Mouse (Mus musculus): ENCODE measurements at regions not wholly inside any gene's neighbourhood (a gene's known extent, or its start where the extent isn't known, plus 50 kb on each side); places are given as distances from the start of the nearest gene placed in this dataset.
A peak's percentile ranks its signal among the peaks of the same experiment; 100 is the strongest.
"Not testable (repeated sequence)": the region's sequence is repeated elsewhere in the genome, so short reads cannot be mapped to it uniquely, and the experiment has no call there.

DNA sequence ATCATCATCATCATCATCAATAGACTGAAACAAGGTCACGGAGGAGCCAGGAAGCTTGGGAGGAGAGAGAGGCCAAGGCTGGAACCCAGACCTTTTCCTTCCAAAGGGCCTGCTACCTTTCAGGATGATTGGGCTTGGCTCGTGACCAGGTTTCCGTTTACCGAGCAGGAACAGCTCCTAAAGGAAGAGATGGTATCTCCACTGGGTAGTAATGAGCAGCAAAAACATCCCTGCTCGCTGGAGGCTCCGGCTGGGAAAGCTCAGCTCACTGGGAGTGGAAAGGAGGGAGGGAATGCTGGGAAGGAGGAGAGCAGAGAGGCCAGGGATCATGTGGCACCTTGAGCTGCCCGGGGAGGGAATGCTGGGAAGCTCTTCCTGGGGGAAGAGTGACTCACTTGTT, 82.8 kb upstream of the Fam174b start:
- WGBS, result 32% methylated on average over 7 of the region's 7 CpGs
- Histone ChIP-seq H3K4me3 (replicated peaks; ENCODE audit: extremely low read depth, low read depth, low read length) (no peak overlapping the region), H3K4me1 (ENCODE audit: control insufficient read depth, insufficient read depth, low read length) (no peaks in the 10 kb centered on the region)
- no peak for DNase-seq
- TF ChIP-seq POLR2A (IDR thresholded peaks at IDR 0.05; ENCODE audit: borderline replicate concordance, extremely low read depth, low read depth, low read length) (no peak), CTCF (IDR thresholded peaks at IDR 0.05; ENCODE audit: insufficient read depth, low read length) (no peak)

- DNase-seq; H3K4me3 ChIP-seq (replicated peaks; ENCODE audit: extremely low read depth, low read depth, low read length); H3K4me1 ChIP-seq (ENCODE audit: control insufficient read depth, insufficient read depth, low read length): not testable (repeated sequence)
- 93% methylated on average over 16 of the region's 16 CpGs for WGBS
Observed at GRCm38 (mm10) chr7:73656424-73656795, 83.7 kb upstream of the Fam174b start.

DNA sequence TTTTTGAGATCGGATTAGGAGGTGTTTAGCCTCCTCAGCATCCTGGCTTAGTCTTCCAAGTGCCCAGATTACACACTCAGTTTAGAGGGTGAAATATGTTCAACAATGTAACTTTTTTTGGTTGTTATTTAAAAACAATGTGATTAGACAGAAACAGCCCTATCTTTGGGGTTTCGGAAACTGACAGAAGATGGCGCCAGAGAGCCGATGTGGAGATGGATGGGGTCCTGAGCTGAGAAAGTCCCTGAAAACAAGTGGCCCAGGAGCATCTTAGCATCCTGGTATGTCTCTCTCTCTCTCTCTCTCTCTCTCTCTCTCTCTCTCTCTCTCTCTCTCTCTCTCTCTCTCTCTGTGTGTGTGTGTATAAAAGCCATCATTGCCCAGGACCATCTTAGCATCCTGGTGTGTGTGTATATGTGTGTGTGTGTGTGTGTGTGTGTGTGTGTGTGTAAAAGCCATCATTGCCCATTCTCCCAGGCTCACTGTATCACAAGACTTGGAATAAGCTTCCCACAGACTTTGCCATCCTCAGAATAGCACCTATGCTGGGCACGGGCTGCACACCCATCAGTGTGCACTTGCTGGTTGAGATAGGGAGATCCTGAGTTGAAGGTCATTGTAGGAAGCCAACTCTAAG, 84.2 kb upstream of the Fam174b start:
- WGBS, result 20% methylated on average over 5 of the region's 5 CpGs
- peak; percentile 62 for DNase-seq
- no peak overlapping the region for H3K4me3 ChIP-seq (replicated peaks; ENCODE audit: extremely low read depth, low read depth, low read length)

DNA sequence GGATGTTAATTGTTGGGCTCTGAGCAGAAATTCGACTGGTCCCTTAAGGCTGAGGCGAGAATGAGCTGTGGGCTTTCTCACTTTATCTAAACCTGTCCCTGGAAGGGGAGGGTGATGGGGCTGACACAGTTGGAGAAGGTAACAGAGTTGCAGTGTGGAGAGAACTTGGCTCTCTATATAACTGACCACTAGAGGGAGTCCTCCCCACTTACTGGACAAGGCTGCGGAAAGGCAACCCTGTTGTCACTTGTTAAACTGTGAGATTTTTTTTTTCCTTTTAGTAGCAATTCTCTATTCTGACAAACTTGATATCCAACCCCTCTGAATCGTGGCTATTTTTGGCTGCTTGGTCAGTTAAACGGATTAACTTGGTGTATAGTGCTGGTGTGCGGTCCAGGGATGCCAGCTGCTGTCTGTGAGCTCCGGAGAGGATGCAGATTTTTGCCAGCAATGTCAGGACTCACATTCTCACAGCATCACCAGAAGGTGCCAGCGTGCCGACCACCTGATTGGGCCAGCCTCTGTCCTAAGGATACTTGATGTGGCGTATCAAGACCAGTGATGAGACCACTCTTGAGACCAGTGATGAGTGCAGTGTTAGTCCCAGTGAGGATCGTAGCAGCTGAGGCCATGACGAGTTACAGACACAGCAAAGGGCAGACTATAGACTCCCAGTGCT, 85.8 kb upstream of the Fam174b start:
- Histone ChIP-seq H3K4me3 (replicated peaks; ENCODE audit: extremely low read depth, low read depth, low read length) (no peak overlapping the region), H3K4me1 (ENCODE audit: control insufficient read depth, insufficient read depth, low read length) (no peaks in the 10 kb centered on the region)
- WGBS, result 33% methylated on average over 12 of the region's 12 CpGs
- no peak for TF ChIP-seq POLR2A (IDR thresholded peaks at IDR 0.05; ENCODE audit: borderline replicate concordance, extremely low read depth, low read depth, low read length)
- TF ChIP-seq CTCF (IDR thresholded peaks at IDR 0.05; ENCODE audit: insufficient read depth, low read length), result peak; percentile 62
- peak; percentile 20 for DNase-seq

More for the DNA sequence above, 84.2 kb upstream of the Fam174b start:
- TF ChIP-seq POLR2A (IDR thresholded peaks at IDR 0.05; ENCODE audit: borderline replicate concordance, extremely low read depth, low read depth, low read length) (no peak), CTCF (IDR thresholded peaks at IDR 0.05; ENCODE audit: insufficient read depth, low read length) (peak; percentile 76)
- no peaks in the 10 kb centered on the region for H3K4me1 ChIP-seq (ENCODE audit: control insufficient read depth, insufficient read depth, low read length)

DNA sequence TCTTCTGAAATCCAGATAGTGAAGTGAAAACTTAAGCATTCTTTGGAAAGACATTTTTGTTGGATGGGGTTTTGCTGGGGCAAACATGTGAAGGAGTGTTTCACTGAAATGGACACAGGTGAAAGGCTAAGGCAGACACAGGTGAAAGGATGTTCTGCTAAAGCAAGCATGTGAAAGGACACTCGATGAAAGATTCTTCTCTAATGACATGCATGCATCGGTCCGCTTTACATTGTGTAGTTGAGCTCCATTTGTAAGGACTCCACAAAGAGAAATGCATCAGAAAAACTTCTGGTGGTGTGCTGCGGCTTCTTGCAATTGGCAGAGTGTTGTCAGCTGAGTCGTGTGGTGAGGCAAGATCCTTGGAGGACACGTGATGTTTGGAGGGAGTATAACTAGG, 89.2 kb upstream of the Fam174b start:
- 82% methylated on average over 6 of the region's 6 CpGs for WGBS
- Histone ChIP-seq H3K4me1 (ENCODE audit: control insufficient read depth, insufficient read depth, low read length) (no peaks in the 10 kb centered on the region), H3K4me3 (replicated peaks; ENCODE audit: extremely low read depth, low read depth, low read length) (no peak overlapping the region)
- TF ChIP-seq POLR2A (IDR thresholded peaks at IDR 0.05; ENCODE audit: borderline replicate concordance, extremely low read depth, low read depth, low read length) (no peak), CTCF (IDR thresholded peaks at IDR 0.05; ENCODE audit: insufficient read depth, low read length) (no peak)
- DNase-seq, result no peak

GRCm38 (mm10) chr7:73648010-73648409, 92.1 kb upstream of the Fam174b start:
- peak; percentile 85 for DNase-seq
- TF ChIP-seq CTCF (IDR thresholded peaks at IDR 0.05; ENCODE audit: insufficient read depth, low read length) (peak; percentile 93), POLR2A (IDR thresholded peaks at IDR 0.05; ENCODE audit: borderline replicate concordance, extremely low read depth, low read depth, low read length) (no peak)
- Histone ChIP-seq H3K4me3 (replicated peaks; ENCODE audit: extremely low read depth, low read depth, low read length) (no peak overlapping the region), H3K4me1 (ENCODE audit: control insufficient read depth, insufficient read depth, low read length) (no peaks in the 10 kb centered on the region)
- 25% methylated on average over 4 of the region's 4 CpGs for WGBS

DNA sequence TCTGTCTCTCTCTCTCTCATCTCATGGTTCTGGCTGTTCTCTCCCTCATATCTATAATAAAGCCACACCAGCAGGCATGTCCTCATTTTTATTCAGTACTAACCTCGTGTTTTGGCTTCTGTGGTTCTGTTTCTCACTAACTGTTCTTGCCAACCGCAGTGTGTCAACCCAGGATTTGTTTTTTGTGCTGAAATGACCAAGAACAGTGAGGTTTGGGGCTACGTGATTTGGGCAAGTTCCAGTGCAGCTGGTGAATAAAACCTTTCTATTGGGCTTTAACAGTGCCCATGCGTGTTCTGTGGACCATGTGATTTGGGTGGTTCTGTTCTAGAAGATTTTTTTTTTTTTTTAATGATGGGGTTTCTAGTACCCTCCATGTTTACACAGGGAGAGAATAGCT, 93.0 kb upstream of the Fam174b start:
- DNase-seq, result no peak
- TF ChIP-seq POLR2A (IDR thresholded peaks at IDR 0.05; ENCODE audit: borderline replicate concordance, extremely low read depth, low read depth, low read length) (no peak), CTCF (IDR thresholded peaks at IDR 0.05; ENCODE audit: insufficient read depth, low read length) (no peak)
- H3K4me1 ChIP-seq (ENCODE audit: control insufficient read depth, insufficient read depth, low read length), result no peaks in the 10 kb centered on the region
- 71% methylated on average over 4 of the region's 4 CpGs for WGBS
- no peak overlapping the region for H3K4me3 ChIP-seq (replicated peaks; ENCODE audit: extremely low read depth, low read depth, low read length)

GRCm38 (mm10) chr7:73646711-73647110, 93.4 kb upstream of the Fam174b start:
- TF ChIP-seq POLR2A (IDR thresholded peaks at IDR 0.05; ENCODE audit: borderline replicate concordance, extremely low read depth, low read depth, low read length) (no peak), CTCF (IDR thresholded peaks at IDR 0.05; ENCODE audit: insufficient read depth, low read length) (no peak)
- no peak overlapping the region for H3K4me3 ChIP-seq (replicated peaks; ENCODE audit: extremely low read depth, low read depth, low read length)
- DNase-seq, result no peak
- H3K4me1 ChIP-seq (ENCODE audit: control insufficient read depth, insufficient read depth, low read length), result no peaks in the 10 kb centered on the region
- WGBS, result 45% methylated on average over 5 of the region's 5 CpGs

DNA sequence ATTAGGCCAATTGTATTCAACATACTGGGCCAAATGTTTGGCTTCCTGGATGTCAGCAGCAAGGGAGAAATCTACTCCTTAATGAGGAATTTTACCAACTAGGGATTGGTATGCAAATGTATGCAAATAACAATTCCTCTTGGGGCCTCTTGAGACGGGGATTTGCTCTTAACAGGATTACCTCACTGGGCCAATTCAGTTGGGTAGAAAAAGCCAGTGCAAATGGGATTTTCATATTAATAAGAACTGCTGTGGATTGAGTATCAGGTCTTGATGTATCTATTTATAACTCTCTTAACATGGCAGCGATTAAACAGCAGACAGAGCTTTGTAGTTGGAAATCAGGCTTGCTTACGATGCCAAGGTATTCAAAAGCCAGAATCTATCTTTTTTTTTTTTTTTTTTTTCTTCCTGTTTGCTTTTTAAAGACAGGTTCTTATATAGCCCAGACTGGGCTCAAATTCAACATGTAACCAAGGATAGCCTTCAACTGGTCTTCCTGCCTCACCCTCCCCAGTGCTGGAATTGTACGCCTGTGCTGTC, 95.7 kb upstream of the Fam174b start:
- 38% methylated on average over 4 of the region's 4 CpGs for WGBS
- Histone ChIP-seq H3K4me3 (replicated peaks; ENCODE audit: extremely low read depth, low read depth, low read length) (no peak overlapping the region), H3K4me1 (ENCODE audit: control insufficient read depth, insufficient read depth, low read length) (no peaks in the 10 kb centered on the region)
- DNase-seq, result no peak
- TF ChIP-seq POLR2A (IDR thresholded peaks at IDR 0.05; ENCODE audit: borderline replicate concordance, extremely low read depth, low read depth, low read length) (no peak), CTCF (IDR thresholded peaks at IDR 0.05; ENCODE audit: insufficient read depth, low read length) (no peak)

- DNase-seq, result no peak
- WGBS, result 59% methylated on average over 10 of the region's 10 CpGs
- TF ChIP-seq CTCF (IDR thresholded peaks at IDR 0.05; ENCODE audit: insufficient read depth, low read length), result no peak
- no peak for TF ChIP-seq POLR2A (IDR thresholded peaks at IDR 0.05; ENCODE audit: borderline replicate concordance, extremely low read depth, low read depth, low read length)
- no peaks in the 10 kb centered on the region for H3K4me1 ChIP-seq (ENCODE audit: control insufficient read depth, insufficient read depth, low read length)
- H3K4me3 ChIP-seq (replicated peaks; ENCODE audit: extremely low read depth, low read depth, low read length), result no peak overlapping the region
Observed at GRCm38 (mm10) chr7:73643993-73644335, 96.1 kb upstream of the Fam174b start.

All from lung, adult 2 months (tissue).